Mouse (Mus musculus) left cerebral cortex, postnatal 25 days (tissue): ENCODE data around the gene Gm20767. TPM values are rescaled to one million over a fixed set of nuclear protein-coding genes. Genes with fewer than 3 reads are reported as not detected.
"Not testable (repeated sequence)": the region's sequence is repeated elsewhere in the genome, so short reads cannot be mapped to it uniquely, and the experiment has no call there.

Experiments used
- DNase-seq, 2 experiments: peaks; one replicate each; pipeline ENCODE4 v3.0.0; 2022; ENCODE audit warnings: low spot score in 2 of 2, mixed read lengths in 1 of 2
- intact Hi-C: fragments of 180-260 bp; cut with DNase I; formaldehyde crosslinking; loops from one replicate; pipeline ENCODE4 v1.15.1; 2025
- total RNA-seq, 2 experiments: library from RNA; stranded (reverse); gene quantifications; 2 replicates each; pipeline ENCODE4 v1.2.3; 2021

The Gm20767 gene
- total RNA-seq: not detected

- intact Hi-C loops, DNase-seq: not testable (repeated sequence)
Measured at GRCm38 (mm10) chr13:120139946-120140345, at the start of gene Gm20767. Gene Gm20767, plus strand, starts transcription at chr13:120140246.

DNA sequence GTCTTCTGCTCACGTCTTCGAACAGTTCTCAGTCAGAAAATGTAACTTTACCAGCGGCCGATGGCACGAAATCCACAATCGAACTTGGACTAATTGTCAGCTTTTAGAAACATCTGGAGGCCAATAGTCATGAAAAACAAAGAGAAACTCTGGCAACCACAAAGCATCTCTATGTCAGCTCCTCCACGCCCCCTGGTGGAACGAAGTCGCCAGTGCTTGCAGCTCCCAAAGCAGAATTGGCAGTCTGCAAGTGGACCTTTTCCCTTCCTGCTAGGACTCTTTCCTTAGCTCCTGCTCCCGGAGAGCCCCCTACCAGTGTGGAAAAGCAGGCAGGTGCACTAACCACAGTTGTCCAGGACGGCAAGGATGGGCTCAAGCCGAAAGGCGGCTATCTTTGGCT is 47.1 kb upstream of the Gm20767 start:
- intact Hi-C loops, DNase-seq: not testable (repeated sequence)

DNA sequence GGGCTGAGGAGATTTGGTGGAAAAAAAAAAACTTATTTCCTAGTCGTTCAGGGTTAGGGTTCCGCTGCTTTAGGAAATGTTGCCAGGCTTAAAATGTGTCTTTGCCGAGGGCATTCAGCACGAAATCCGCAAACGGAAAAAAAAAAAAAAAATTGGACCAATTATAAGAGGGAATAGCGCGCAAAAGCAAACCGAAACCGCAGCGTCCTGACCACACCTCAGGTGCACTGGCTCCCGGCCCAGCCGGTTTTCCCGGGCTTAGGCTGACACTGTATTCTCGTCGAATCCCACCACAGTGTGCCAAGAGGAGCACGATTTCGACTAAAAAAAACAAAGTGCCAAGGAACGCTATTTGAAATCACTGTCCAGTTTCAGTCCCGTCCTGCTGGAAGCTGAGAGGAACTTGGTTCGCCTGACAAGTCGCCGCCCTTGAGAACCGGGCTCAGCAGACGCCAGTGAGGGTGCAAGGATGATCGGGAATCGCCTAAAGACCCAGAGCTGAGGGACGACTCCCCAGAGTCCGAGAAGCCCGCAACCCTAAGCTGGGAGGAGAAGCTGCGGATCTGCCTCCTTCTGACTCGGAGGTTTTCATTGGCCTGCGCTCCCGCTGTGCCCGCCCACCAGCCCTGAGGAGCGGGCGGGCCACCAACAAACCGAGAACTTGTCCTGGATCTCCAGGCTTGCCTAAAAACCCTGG is 43.7 kb upstream of the Gm20767 start:
- DNase-seq, intact Hi-C loops: not testable (repeated sequence)

GRCm38 (mm10) chr13:120096938-120097256 is 43.1 kb upstream of the Gm20767 start:
- DNase-seq, intact Hi-C loops: not testable (repeated sequence)

DNA sequence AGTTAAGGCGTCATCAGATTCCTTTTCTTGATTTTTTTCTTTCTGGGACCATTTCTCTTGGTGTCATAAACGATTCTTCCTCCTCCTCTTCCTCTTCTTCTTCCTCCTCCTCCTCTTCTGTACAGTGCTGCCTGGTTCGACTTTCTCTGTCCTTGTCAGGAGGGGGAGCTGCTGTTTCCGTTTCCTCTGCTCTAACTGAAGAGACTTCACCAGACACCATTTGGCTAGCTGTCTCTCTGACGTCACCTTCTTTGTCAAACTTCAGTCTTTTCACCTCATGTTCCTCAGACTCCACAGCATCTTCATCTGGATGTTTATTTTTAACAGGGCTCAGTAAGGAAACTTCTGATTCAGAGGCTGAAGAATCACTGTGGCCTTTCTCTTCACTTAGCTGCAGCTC is 40.7 kb upstream of the Gm20767 start:
- DNase-seq, intact Hi-C loops: not testable (repeated sequence)

- DNase-seq, intact Hi-C loops: not testable (repeated sequence)
Measured at GRCm38 (mm10) chr13:120106504-120106903, 33.5 kb upstream of the Gm20767 start.

GRCm38 (mm10) chr13:120107000-120107399 is 33.0 kb upstream of the Gm20767 start:
- intact Hi-C loops, DNase-seq: not testable (repeated sequence)

GRCm38 (mm10) chr13:120142348-120142747 is 2.3 kb downstream of the Gm20767 start:
- intact Hi-C loops: not testable (repeated sequence)

DNA sequence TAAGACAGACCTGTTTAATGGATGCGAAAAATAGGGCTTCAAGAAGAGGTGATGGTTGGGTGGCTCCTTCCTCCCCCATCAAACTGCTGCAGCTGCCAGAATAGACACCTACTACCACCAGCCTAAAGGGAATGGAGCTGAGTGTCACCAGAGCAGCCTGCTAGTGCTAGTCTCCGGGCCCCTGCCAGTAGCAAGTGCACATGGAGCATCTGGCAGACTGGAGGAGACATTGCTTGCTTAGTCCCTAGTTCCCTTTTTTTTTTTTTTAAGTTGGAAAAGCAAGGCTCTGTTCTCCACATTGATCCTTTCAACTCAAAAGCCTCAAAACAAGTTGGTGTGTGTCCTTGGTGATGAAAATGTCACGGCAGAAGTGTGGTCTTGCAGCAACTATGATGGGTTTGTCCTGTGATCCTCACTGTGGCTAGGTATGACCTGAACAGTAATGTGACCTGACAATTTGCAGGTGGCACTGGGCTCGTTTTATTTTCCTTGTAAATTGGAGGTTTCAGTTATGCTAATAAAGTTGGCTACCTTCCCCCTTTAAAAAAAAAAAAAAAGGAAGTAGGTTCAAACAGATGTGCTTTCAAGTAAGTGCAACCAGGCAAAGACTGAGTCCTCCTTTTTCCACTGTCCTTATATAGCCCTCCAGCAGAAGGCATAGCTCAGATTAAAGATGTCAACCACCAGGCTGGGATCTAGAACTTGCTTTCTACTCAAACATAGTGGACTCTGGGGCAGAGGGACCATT is 9.8 kb downstream of the Gm20767 start:
- intact Hi-C loops, DNase-seq: not testable (repeated sequence)

More at GRCm38 (mm10) chr13:120142348-120142747, 2.3 kb downstream of the Gm20767 start:
- DNase-seq: not testable (repeated sequence)

GRCm38 (mm10) chr13:120150589-120150988 is 10.5 kb downstream of the Gm20767 start:
- intact Hi-C loops, DNase-seq: not testable (repeated sequence)

GRCm38 (mm10) chr13:120168301-120168700 is 28.3 kb downstream of the Gm20767 start:
- intact Hi-C loops: not testable (repeated sequence)

DNA sequence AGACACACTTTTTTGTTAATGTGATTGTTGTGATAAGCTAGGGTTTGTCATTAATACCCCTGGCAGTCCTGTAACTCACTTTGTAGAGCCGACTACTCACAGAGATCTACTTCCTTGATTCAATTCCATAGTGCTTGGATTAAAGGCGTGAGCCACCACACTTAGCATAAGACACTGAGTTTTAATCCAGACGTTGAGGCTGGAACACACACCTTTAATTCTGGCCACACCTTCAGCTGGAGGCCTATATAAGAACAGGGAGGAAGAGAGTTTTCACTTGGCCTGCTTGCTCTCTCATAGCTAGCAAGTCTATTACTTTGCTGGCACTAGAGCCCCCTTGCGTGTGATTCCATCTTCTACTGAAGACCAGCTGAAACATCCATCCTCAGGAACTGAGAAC is 32.1 kb downstream of the Gm20767 start, which contains the start of gene Gm21818:
Gene Gm21818, plus strand, starts transcription at position 301 of the 400 bp plus-strand sequence.
- intact Hi-C loops, DNase-seq: not testable (repeated sequence)

More at GRCm38 (mm10) chr13:120168301-120168700, 28.3 kb downstream of the Gm20767 start:
- not testable (repeated sequence) for DNase-seq

- DNase-seq, intact Hi-C loops: not testable (repeated sequence)
Measured at GRCm38 (mm10) chr13:120196189-120196821, 56.3 kb downstream of the Gm20767 start.

Other genes starting within 250 kb of the Gm20767 start
- gene Tcstv1, start 245.5 kb upstream of the Gm20767 start, total RNA-seq: not detected
- not detected for gene Gm21761, start 211.0 kb upstream of the Gm20767 start, total RNA-seq
- not detected for gene B020031M17Rik, start 189.4 kb upstream of the Gm20767 start, total RNA-seq
- not detected for gene Gm36079, start 113.2 kb upstream of the Gm20767 start, total RNA-seq
- gene Gm21188, start 88.1 kb upstream of the Gm20767 start, total RNA-seq: not detected
- gene Gm21818, start 32.2 kb downstream of the Gm20767 start, total RNA-seq: not detected
- not detected for gene Gm21762, start 75.7 kb downstream of the Gm20767 start, total RNA-seq
- gene Gm21731, start 98.9 kb downstream of the Gm20767 start, total RNA-seq: not detected
- gene AF067061, start 122.9 kb downstream of the Gm20767 start, total RNA-seq: not detected
- not detected for gene BC147527, start 160.1 kb downstream of the Gm20767 start, total RNA-seq
- not detected for gene Tcstv3, start 176.6 kb downstream of the Gm20767 start, total RNA-seq